Mouse (Mus musculus): ENCODE results near the gene Prkar1b. TPM values are rescaled to one million over a fixed set of nuclear protein-coding genes. Genes with fewer than 3 reads are reported as not detected.

The Prkar1b gene
- polyA plus RNA-seq, 1 experiment from 2014 or later = 28.8 TPM

- 62% methylated on average over 9 of the region's 9 CpGs for WGBS
- H3K27ac ChIP-seq = no peak overlapping the region; the same call in 1 of the 2 replicates
- peaks cover 50% of the 10 kb centered on the region for H3K4me1 ChIP-seq (replicated peaks)
Measured at GRCm38 (mm10) chr5:138988764-138989163, 161.0 kb downstream of the Prkar1b start.

GRCm38 (mm10) chr5:138987994-138988393 is 161.8 kb downstream of the Prkar1b start:
- no peak for DNase-seq (ENCODE audit: low spot score)
- Histone ChIP-seq H3K4me3 (no peak overlapping the region), H3K27me3 (ENCODE audit: insufficient read depth, poor library complexity, severe bottlenecking) (peaks cover 44% of the 10 kb centered on the region), H3K9me3 (no peaks in the 10 kb centered on the region), H3K27ac (no peak overlapping the region), H3K36me3 (peaks cover 30% of the 10 kb centered on the region), H3K4me1 (replicated peaks) (peaks cover 42% of the 10 kb centered on the region)
- WGBS = 71% methylated on average over 10 of the region's 10 CpGs

More at GRCm38 (mm10) chr5:138988764-138989163, 161.0 kb downstream of the Prkar1b start:
- DNase-seq (ENCODE audit: low spot score) = no peak
- Histone ChIP-seq H3K4me3 (no peak overlapping the region), H3K36me3 (peaks cover 22% of the 10 kb centered on the region), H3K9me3 (no peaks in the 10 kb centered on the region), H3K27me3 (ENCODE audit: insufficient read depth, poor library complexity, severe bottlenecking) (peaks cover 52% of the 10 kb centered on the region)

GRCm38 (mm10) chr5:138981921-138982320 is 167.9 kb downstream of the Prkar1b start:
- no peak for DNase-seq (ENCODE audit: low spot score)
- Histone ChIP-seq H3K36me3 (peaks cover 33% of the 10 kb centered on the region), H3K4me3 (no peak overlapping the region)

GRCm38 (mm10) chr5:138980608-138981007 is 169.2 kb downstream of the Prkar1b start:
- H3K4me3 ChIP-seq = no peak overlapping the region
- WGBS = 85% methylated on average over 9 of the region's 9 CpGs
- no peaks in the 10 kb centered on the region for H3K9me3 ChIP-seq
- H3K27ac ChIP-seq = no peak overlapping the region; the same call in 1 of the 2 replicates
- peaks cover 27% of the 10 kb centered on the region for H3K36me3 ChIP-seq
- DNase-seq (ENCODE audit: low spot score) = no peak
- peaks cover 12% of the 10 kb centered on the region for H3K4me1 ChIP-seq (replicated peaks)
- H3K27me3 ChIP-seq (ENCODE audit: insufficient read depth, poor library complexity, severe bottlenecking) = no peaks in the 10 kb centered on the region

More at GRCm38 (mm10) chr5:138981921-138982320, 167.9 kb downstream of the Prkar1b start:
- Histone ChIP-seq H3K4me1 (replicated peaks) (peaks cover 12% of the 10 kb centered on the region), H3K27me3 (ENCODE audit: insufficient read depth, poor library complexity, severe bottlenecking) (no peaks in the 10 kb centered on the region), H3K27ac (no peak overlapping the region), H3K9me3 (no peaks in the 10 kb centered on the region)
- 86% methylated on average over 9 of the region's 9 CpGs for WGBS

GRCm38 (mm10) chr5:138979840-138980239 is 170.0 kb downstream of the Prkar1b start:
- 81% methylated on average over 8 of the region's 8 CpGs for WGBS
- no peaks in the 10 kb centered on the region for H3K9me3 ChIP-seq
- H3K36me3 ChIP-seq = peaks cover 25% of the 10 kb centered on the region
- no peak overlapping the region for H3K27ac ChIP-seq
- H3K27me3 ChIP-seq (ENCODE audit: insufficient read depth, poor library complexity, severe bottlenecking) = no peaks in the 10 kb centered on the region
- peaks cover 15% of the 10 kb centered on the region for H3K4me1 ChIP-seq (replicated peaks)
- DNase-seq (ENCODE audit: low spot score) = no peak
- no peak overlapping the region for H3K4me3 ChIP-seq

- Histone ChIP-seq H3K36me3 (0 out of 2 replicates have a peak, but pooled peaks cover 5% of the 10 kb centered on the region), H3K27ac (peak overlapping the region; percentile 13; the same call in 1 of the 2 replicates), H3K27me3 (ENCODE audit: insufficient read depth, poor library complexity, severe bottlenecking) (no peaks in the 10 kb centered on the region), H3K4me3 (no peak overlapping the region), H3K4me1 (replicated peaks) (peaks cover 15% of the 10 kb centered on the region), H3K9me3 (no peaks in the 10 kb centered on the region)
- no peak for DNase-seq (ENCODE audit: low spot score)
- 72% methylated on average over 3 of the region's 3 CpGs for WGBS
Measured at GRCm38 (mm10) chr5:138977759-138978158, 172.0 kb downstream of the Prkar1b start.

GRCm38 (mm10) chr5:138974911-138975485 is 174.8 kb downstream of the Prkar1b start:
- Histone ChIP-seq H3K27ac (no peak overlapping the region), H3K27me3 (ENCODE audit: insufficient read depth, poor library complexity, severe bottlenecking) (no peaks in the 10 kb centered on the region), H3K4me1 (replicated peaks) (peaks cover 17% of the 10 kb centered on the region), H3K4me3 (no peak overlapping the region), H3K36me3 (0 out of 2 replicates have a peak, but pooled peaks cover 5% of the 10 kb centered on the region), H3K9me3 (no peaks in the 10 kb centered on the region)
- no peak for DNase-seq (ENCODE audit: low spot score)
- 87% methylated on average over 8 of the region's 8 CpGs for WGBS

- DNase-seq (ENCODE audit: low spot score) = no peak
- Histone ChIP-seq H3K4me1 (replicated peaks) (peaks cover 21% of the 10 kb centered on the region), H3K4me3 (no peak overlapping the region), H3K27ac (no peak overlapping the region), H3K36me3 (0 out of 2 replicates have a peak, but pooled peaks cover 3% of the 10 kb centered on the region), H3K27me3 (ENCODE audit: insufficient read depth, poor library complexity, severe bottlenecking) (no peaks in the 10 kb centered on the region), H3K9me3 (no peaks in the 10 kb centered on the region)
- 85% methylated on average over 6 of the region's 6 CpGs for WGBS
Measured at GRCm38 (mm10) chr5:138973480-138973879, 176.3 kb downstream of the Prkar1b start.

GRCm38 (mm10) chr5:138971405-138971804 is 178.4 kb downstream of the Prkar1b start:
- Histone ChIP-seq H3K36me3 (no peaks in the 10 kb centered on the region), H3K4me3 (no peak overlapping the region), H3K9me3 (no peaks in the 10 kb centered on the region), H3K27ac (no peak overlapping the region), H3K27me3 (ENCODE audit: insufficient read depth, poor library complexity, severe bottlenecking) (no peaks in the 10 kb centered on the region), H3K4me1 (replicated peaks) (peaks cover 10% of the 10 kb centered on the region; the same call in 1 of the 2 replicates)
- DNase-seq (ENCODE audit: low spot score) = no peak
- 86% methylated on average over 9 of the region's 9 CpGs for WGBS

GRCm38 (mm10) chr5:138970056-138970490 is 179.7 kb downstream of the Prkar1b start:
- DNase-seq (ENCODE audit: low spot score) = no peak
- Histone ChIP-seq H3K27me3 (ENCODE audit: insufficient read depth, poor library complexity, severe bottlenecking) (no peaks in the 10 kb centered on the region), H3K4me3 (no peak overlapping the region), H3K9me3 (no peaks in the 10 kb centered on the region), H3K27ac (no peak overlapping the region), H3K4me1 (replicated peaks) (peaks cover 20% of the 10 kb centered on the region), H3K36me3 (no peaks in the 10 kb centered on the region)
- WGBS = 74% methylated on average over 7 of the region's 7 CpGs

Other genes with a start within 250 kb of the Prkar1b start
- 10.4 and 12.8 TPM in 2 replicates for gene Pdgfa, start 152.6 kb downstream of the Prkar1b start, polyA plus RNA-seq (2016; fragmentation: Nextera tagmentation; extraction: Ambion mirVana)
- gene Dnaaf5, start 222 bp upstream of the Prkar1b start, polyA plus RNA-seq (2016; fragmentation: Nextera tagmentation; extraction: Ambion mirVana) = 8.7 and 10.3 TPM in 2 replicates
- gene Sun1, start 50.6 kb upstream of the Prkar1b start, polyA plus RNA-seq (2016; fragmentation: Nextera tagmentation; extraction: Ambion mirVana) = 44.1 and 50.2 TPM in 2 replicates
- 171 and 185 TPM in 2 replicates for gene Get4, start 102.3 kb upstream of the Prkar1b start, polyA plus RNA-seq (2016; fragmentation: Nextera tagmentation; extraction: Ambion mirVana)
- 0.65 and 1.5 TPM in 2 replicates for gene Adap1, start 175.6 kb upstream of the Prkar1b start, polyA plus RNA-seq (2016; fragmentation: Nextera tagmentation; extraction: Ambion mirVana)
- gene Cox19, start 201.4 kb upstream of the Prkar1b start, polyA plus RNA-seq (2016; fragmentation: Nextera tagmentation; extraction: Ambion mirVana) = 116 and 147 TPM in 2 replicates
- gene Cyp2w1, start 202.6 kb upstream of the Prkar1b start, polyA plus RNA-seq (2016; fragmentation: Nextera tagmentation; extraction: Ambion mirVana) = not detected in 2 replicates
- 2.0 and 2.8 TPM in 2 replicates for gene Gpr146, start 227.7 kb upstream of the Prkar1b start, polyA plus RNA-seq (2016; fragmentation: Nextera tagmentation; extraction: Ambion mirVana)

Measured in hindbrain, embryonic 10.5 days (tissue).